Mouse (Mus musculus) urinary bladder, postnatal 14 days (tissue): ENCODE measurements around the gene Tatdn3.
"Not testable (repeated sequence)": the region's sequence is repeated elsewhere in the genome, so short reads cannot be mapped to it uniquely, and the experiment has no call there.

ENCODE experiments used
- DNase-seq: peaks from one replicate; pipeline ENCODE4 v3.0.0; 2021; ENCODE audit warnings: low spot score

Tatdn3 gene

GRCm38 (mm10) chr1:191035649-191036048 is 27.1 kb downstream of the Tatdn3 start:
- DNase-seq, result no peak

DNA sequence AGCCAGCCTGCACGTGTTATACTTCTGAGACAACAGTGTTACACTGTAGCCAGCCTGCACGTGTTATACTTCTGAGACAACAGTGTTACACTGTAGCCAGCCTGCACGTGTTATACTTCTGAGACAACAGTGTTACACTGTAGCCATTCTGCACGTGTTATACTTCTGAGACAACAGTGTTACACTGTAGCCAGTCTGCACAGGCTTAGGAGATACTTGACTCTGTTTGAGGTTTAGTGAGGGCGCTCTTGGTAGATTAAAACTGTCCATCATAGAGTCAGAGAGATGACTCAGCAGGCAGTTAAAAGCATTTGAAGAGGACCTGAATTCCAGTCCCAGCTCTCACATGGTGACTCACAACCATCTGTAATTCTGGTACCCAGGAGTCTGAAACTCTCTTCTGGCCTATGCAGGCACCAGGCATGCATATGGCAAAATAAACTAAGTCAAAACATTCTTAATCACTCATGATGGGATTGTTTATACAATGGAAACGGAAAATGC is 31.8 kb downstream of the Tatdn3 start:
- DNase-seq, result not testable (repeated sequence)

GRCm38 (mm10) chr1:191030182-191030581 is 32.5 kb downstream of the Tatdn3 start:
- DNase-seq, result no peak

GRCm38 (mm10) chr1:191026021-191026713 is 36.6 kb downstream of the Tatdn3 start, which contains the start of gene Flvcr1:
Gene Flvcr1 (minus strand): TSS chr1:191026158.
- DNase-seq, result peak; percentile 99

DNA sequence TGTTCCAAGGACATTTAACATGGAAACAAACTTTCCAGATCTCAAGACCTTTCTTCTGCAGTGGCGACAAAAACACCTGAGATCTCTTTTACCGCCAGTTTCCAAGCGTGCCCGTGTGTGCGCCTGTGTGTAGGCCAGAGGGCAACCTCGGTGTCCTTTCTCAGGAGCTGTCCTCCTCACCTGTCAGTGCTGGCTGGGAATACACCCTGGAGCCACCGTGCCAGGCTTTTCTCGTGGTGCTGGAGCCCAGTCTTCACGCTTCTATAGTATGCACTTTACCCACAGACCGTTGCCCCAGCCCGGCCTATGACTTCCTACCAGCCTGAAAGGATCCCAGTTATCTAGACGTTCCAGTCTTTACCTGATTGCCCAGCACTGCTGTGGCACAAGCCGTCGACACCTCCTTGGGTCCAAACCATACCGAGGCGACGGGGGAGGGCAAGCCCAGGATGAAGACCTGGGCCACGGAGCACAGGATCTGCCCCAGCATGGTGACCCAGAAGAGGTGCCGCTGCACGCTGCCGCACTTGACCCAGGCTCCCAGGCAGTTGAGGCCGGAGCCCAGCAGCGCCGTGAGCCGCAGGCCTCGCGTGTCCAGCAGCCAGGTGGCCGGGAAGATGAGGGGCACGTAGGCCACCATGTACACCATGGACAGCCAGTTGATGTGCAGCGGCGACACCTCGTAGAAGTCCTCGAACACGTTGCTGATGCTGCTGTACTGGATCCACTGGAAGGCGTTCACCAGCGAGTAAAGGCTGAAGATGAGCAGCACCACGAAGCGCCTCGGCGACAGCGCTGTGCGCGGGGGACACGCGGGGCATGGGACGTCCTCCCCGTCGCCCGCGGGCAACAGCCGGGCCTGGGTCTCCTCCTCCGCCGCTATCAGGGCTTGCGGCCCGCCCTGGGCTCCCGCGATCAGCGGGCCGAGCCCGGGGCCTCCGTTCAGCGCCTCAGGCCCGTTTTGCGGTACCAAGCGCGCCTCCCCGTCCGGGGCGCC is 37.4 kb downstream of the Tatdn3 start:
- DNase-seq, result peak; percentile 26

DNA sequence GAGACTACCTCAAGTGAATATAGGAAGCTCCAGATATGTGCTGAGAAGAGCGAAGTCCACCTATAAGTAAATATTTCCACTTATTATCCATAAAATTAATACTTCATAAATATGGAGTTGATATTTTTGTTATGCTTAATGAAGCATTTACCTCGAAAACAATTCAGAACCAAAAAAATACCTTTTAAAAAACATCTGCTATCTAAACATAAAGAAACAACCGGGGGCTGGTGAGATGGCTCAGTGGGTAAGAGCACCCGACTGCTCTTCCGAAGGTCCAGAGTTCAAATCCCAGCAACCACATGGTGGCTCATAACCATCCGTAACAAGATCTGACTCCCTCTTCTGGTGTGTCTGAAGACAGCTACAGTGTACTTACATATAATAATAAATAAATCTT is 38.9 kb downstream of the Tatdn3 start:
- not testable (repeated sequence) for DNase-seq

DNA sequence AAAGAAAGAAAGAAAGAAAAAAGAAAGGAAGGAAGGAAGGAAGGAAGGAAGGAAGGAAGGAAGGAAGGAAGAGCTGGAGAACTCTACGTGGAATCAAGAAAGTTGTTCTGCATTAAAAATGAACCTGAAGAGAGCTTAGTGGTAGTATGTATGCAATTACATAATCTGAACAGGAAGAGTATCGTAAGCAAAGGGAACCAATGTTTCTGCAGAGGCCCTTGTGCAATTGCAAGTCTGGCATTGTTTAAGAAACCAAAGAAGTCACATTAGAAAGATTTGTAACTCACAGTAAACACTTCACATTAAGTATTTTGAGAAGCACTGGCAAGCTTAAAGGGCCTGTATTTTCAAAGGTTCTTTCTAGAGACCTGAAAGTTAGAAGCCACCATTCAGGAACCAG is 39.6 kb downstream of the Tatdn3 start:
- no peak for DNase-seq

DNA sequence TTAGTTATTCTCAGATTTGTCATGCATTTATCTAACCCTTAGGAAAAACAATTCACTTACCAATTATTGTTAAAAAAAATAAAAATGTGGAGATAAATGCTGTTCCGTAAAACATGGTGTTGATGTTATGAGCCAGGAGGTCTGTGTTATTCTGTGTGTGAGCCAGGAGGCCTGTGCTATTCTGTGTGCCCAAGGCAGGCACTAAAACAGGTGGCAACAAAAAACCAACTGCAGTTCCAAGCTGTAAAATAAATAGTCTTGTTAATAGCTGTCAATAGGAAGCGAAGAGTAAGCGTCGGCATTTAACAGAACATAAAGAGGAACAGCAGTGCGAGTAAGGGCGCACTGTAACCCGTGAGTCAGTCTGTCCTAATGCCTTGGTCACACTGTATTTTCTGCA is 41.7 kb downstream of the Tatdn3 start:
- no peak for DNase-seq

DNA sequence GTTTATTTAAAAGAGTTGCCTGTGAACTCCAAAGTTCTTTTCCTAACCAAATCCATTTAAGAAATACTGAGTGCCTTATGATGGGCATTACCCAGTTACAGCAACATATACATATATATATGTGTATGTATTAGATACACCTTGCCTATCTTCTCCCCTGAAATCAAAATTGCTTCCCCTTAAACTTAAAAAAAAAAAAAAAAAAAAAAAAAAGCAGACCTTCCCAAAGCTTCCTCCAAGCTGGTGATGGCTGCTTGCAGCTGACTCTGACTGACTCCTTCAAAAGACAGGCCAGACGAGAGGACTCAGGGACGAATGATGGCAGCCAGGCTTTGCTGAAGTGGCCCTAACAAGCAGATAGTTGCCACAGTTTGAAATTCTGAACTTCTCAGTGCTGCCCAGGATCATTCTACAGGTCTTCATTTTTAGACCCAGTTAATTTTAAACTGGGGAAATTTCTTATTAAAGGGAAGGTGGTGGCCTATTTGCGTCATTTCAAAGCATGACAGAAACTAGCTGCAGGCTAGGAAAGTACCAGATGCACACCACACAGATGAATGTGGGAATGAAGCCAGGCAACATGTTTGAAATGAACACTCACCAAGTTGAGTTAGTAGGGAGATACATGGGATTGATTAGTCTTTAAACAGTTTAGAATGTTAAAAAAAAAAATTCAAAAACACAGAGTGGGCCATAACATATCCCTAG is 42.4 kb downstream of the Tatdn3 start:
- DNase-seq, result no peak

- DNase-seq, result no peak
Observed at GRCm38 (mm10) chr1:191019803-191020202, 42.9 kb downstream of the Tatdn3 start.

DNA sequence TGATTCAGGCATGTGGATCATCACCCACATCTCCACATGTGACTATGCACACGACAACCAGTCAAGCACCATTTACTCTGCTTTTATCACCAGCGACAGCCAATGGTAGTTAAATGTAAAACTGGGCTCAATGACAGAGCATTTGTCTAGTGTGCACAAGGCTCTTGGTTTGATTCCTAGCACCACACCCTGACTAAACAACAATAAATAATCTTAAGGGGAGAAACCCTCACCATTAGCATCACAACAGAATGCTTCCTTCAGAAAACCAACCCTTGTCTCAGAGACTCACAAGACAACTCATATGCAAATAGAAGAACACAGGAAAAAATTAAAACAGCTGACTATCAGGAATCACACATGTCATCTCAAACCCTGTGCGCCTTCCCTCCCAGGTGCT is 48.5 kb downstream of the Tatdn3 start:
- DNase-seq, result no peak

GRCm38 (mm10) chr1:191008707-191009106 is 54.0 kb downstream of the Tatdn3 start:
- no peak for DNase-seq

DNA sequence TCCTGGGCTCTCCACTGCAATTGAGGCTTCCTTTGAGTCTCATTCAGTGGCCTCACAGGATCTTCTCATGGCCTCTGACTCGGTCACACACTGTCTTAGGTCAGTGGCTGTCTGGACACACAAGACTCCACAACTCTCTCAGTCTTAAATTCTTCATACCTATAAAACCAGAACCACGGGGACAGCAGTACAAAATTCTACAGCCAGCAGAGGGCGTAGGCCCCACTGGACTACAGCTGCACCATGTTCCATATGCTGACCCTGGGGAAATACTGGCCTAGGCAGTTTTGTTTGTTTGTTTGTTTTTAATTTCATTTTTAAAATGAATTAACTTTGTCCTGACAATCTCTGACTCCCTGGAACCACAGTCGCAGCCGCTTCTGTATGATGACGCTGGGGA is 60.5 kb downstream of the Tatdn3 start:
- DNase-seq, result no peak

GRCm38 (mm10) chr1:191000686-191001085 is 62.0 kb downstream of the Tatdn3 start:
- DNase-seq, result no peak

DNA sequence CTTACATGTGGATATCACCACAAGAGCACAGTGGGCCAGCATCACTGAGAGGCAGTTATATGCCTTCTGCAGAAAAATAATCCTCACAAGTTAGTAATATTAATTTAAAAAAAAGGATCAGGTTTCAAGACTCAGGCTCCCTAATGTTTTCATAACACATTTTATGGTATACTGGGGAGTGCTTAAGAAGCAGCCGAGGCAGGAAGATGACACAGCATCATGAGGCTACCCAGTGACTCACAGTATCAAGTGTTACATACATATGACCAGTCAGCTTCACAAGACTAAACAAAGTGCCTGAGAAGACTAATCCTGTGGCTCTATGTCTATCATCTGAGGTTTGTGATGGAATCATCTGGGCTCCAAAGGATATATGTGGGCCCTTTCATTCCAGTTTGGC is 64.7 kb downstream of the Tatdn3 start:
- no peak for DNase-seq

DNA sequence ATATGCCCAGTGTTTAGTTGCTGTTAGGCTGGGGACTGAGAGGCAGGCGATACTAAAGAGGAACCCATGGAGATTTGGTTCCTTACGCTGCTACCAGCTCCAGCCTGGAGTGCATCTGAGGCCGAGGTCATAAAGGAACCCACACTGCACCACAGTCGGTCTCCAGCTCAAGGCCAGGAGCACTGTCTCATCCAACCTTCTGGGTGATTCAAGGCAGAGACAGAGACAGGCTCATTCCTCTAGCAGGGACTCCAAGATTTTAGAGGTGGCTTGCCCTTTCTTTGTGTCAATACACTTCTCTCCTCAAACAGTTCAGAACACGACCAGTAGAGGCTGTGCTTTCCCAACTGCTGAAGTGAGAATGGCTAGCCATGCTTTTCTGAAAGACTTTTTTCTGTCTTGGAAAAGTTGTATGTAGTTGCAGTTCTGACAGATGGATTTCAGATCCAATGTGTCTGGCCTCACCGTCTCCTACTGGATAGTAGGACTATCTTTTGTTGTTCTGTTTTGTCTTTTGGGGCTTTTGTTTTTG is 66.3 kb downstream of the Tatdn3 start:
- DNase-seq, result no peak
